Mouse (Mus musculus): ENCODE results near the gene Sult6b1. TPM values are rescaled to one million over a fixed set of nuclear protein-coding genes. Genes with fewer than 3 reads are reported as not detected.

Gene Sult6b1
- total RNA-seq, 2 experiments from 2014 or later: not detected

DNA sequence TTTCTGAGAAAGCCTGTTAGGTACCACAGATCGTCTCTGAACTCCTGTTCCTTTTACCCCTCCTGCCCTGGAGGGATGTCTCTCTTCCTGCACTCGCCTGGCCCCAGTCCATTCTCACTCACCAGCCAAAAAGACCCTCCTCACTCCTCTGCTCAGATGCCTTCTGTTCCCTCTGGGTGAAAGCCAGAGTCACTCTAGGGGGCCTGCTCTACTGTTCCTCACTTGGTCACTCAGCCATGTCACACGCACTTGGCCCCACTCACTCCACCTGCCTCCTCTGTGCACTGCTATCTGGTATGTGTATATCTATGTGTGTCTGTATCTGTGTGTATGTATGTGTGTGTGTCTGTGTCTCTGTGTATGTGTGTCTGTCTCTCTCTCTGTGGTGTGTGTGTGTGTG, 17.6 kb downstream of the Sult6b1 start:
- intact Hi-C loops (cut with DNase I): no loop called here
- DNase-seq (ENCODE audit: extremely low spot score in 1 of 2, low spot score in 2 of 2): no peak

GRCm38 (mm10) chr17:78888554-78888953, 18.2 kb downstream of the Sult6b1 start:
- DNase-seq (ENCODE audit: extremely low spot score in 1 of 2, low spot score in 2 of 2): no peak
- intact Hi-C loops (cut with DNase I): no loop called here

- intact Hi-C loops (cut with DNase I): no loop called here
- DNase-seq (ENCODE audit: extremely low spot score in 1 of 2, low spot score in 2 of 2): no peak
Observed at GRCm38 (mm10) chr17:78885286-78886065, 21.3 kb downstream of the Sult6b1 start.

GRCm38 (mm10) chr17:78883291-78883690, 23.5 kb downstream of the Sult6b1 start:
- intact Hi-C loops (cut with DNase I): no loop called here
- no peak for DNase-seq (ENCODE audit: extremely low spot score in 1 of 2, low spot score in 2 of 2)

- peak; percentile 26 to 91 for DNase-seq (ENCODE audit: extremely low spot score in 1 of 2, low spot score in 2 of 2)
- intact Hi-C loops (cut with DNase I): no loop called here
Observed at GRCm38 (mm10) chr17:78882401-78883112, 24.2 kb downstream of the Sult6b1 start, which contains the start of gene Eif2ak2. Gene Eif2ak2 (minus strand): TSS chr17:78882573.

DNA sequence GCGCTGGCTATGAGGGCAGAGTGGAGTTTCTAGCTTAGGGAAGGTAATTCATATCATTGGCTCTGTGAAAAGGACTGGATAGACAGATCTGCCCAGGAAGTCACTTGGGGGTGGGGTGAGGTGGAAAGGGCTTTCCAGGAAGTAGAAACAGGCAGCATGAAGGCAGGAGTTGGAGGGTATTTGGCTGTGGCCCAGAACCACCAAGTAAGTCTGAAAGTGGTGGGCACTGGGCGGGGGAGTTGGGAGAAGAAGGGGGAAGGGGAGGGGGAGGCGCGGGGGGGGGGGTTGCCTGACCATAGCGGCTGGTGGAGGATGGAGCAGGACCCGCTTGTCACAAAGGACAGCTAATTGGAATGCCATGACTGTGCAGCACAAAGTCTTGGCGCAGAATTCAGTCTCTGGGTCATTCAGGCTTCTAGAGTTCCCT, 24.9 kb downstream of the Sult6b1 start:
- no peak for DNase-seq (ENCODE audit: extremely low spot score in 1 of 2, low spot score in 2 of 2)
- intact Hi-C loops (cut with DNase I): no loop called here

DNA sequence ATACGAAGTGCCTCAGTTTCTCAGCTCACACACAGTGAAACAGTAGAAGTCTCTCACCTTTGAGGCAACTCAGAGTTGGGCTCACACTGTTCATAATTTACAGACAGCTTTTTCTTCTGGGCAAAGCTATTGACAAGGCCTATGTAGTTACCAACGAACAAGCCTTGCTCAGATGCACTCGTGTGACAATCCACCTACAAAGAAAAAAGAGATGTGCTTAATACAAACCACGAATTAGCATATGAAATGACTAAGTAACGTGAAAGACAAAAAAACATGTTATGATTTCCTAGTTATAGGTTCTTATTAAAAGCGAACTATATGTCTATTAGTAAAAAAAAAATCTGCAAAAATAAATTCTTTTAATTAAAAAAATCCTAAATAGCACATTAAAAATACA, 32.9 kb downstream of the Sult6b1 start:
- intact Hi-C loops (cut with DNase I): no loop called here
- no peak for DNase-seq (ENCODE audit: extremely low spot score in 1 of 2, low spot score in 2 of 2)

DNA sequence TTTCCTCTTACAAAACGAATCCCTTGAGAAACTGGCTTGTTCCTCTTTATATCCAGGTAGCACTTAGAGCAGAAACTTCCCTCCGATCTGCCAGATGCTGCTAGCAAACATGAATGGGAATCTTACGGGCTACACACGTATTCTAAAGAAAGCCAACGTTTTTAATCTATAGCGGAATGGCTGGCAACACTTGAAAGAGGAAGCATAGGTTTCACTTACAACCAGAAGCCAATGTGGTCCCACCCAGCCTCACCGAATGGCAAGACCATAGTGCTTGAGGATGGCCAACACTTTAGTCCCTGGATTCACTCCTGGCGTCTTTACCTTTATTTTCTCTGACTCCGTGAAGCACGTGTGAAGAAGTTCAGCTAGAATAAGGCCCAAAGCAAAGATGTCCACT, 50.5 kb downstream of the Sult6b1 start:
- DNase-seq (ENCODE audit: extremely low spot score in 1 of 2, low spot score in 2 of 2): no peak
- intact Hi-C loops (cut with DNase I): no loop called here

GRCm38 (mm10) chr17:78842271-78842928, 64.4 kb downstream of the Sult6b1 start:
- intact Hi-C loops (cut with DNase I): loop anchor here (5.0 kb wide), 1 partner anchor 40 kb away; no protein-coding TSS in a partner anchor
- no peak for DNase-seq (ENCODE audit: extremely low spot score in 1 of 2, low spot score in 2 of 2)

DNA sequence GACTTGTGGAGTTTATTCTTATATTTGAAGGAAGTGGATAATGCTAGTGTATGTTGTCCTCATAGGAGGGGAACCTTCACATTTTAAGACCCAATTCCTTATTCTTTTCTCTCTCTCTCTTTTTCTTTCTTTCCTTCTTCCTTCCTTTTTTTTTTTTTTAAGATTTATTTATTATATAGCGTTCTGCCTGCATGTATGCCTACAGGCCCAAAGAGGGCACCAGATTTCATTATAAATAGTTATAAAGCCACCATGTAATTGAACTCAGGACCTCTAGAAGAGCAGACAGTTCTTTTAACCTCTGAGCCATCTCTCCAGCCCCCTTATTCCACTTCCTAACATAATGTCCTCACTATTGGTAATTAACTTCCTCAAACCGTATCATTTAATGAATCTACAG, 70.7 kb downstream of the Sult6b1 start:
- intact Hi-C loops (cut with DNase I): loop anchor here (5.0 kb wide), 1 partner anchor 81 kb away; the partner anchor contains the start of gene Cebpzos
- DNase-seq (ENCODE audit: extremely low spot score in 1 of 2, low spot score in 2 of 2): no peak

DNA sequence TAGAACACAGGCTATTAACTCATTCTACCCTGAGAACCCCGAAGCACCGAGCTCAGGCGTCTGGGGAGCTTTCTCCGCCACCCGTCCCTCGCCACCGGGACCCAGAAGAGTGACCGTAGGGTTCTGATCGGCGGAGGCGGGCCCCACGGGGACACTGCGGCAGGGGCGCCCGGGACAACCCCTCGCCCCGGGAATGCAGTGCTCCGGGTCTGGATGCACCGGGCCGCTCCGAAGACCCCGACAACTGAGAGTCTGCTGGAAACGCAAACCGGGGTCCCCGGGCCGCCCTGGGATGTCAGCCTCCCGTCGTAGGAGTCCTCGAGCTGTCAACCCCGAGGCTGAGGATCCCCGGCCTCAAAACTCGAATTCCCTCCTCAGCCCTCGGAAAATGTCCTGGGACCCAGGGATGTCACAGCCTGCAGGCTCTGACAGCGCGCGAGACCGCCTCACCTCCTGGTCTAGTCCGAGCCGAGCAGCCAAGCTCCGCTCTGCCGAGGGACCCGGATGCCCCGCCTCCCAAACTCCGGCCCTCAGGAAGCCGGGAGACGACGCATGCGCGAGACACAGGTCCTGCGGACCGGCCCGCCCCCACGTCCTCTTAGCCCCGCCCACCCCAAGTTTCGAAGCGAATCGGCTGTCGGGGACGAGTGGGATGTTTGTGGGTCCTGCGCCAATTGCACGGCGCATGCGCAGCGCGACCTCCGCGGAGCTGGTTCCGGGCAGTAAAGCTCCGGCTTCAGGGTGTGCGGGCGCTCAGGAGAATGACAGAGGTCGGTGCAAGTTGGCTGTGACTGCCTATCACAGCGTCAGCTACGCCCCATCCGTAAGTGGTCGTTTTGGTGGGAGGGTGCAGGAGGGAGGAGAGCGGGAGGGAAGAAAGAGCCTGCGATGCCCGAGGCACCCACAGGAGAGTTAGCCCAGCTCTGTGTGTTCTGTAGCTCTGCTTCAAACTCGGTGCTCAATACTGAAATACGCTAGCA, 71.6 kb downstream of the Sult6b1 start, which contains the start of the genes Heatr5b and Gpatch11:
Heatr5b (minus strand) TSS at position 509 of the 980 bp plus-strand sequence.
Gpatch11 (plus strand) TSS at position 712 of the 980 bp plus-strand sequence.
- peak; percentile 97 to 99 for DNase-seq (ENCODE audit: extremely low spot score in 1 of 2, low spot score in 2 of 2)
- intact Hi-C loops (cut with DNase I): loop anchor here (5.0 kb wide), 2 partner anchors 82 to 102 kb away; partner anchors contain the start of genes Cebpz, Cebpzos and Ndufaf7

Other genes with a start within 250 kb of the Sult6b1 start
- gene Strn, start 169.8 kb downstream of the Sult6b1 start, total RNA-seq (2021): 10 to 100 TPM; 69.0 to 76.0 TPM
- gene Heatr5b, start 71.6 kb downstream of the Sult6b1 start, total RNA-seq (2021): 10 to 100 TPM; 50.0 to 51.1 TPM
- gene Gpatch11, start 71.4 kb downstream of the Sult6b1 start, total RNA-seq (2021): 10 to 100 TPM; 33.3 to 33.7 TPM
- 1 to 10 TPM; 5.0 to 7.2 TPM for gene Eif2ak2, start 24.4 kb downstream of the Sult6b1 start, total RNA-seq (2021)
- gene Cebpzos, start 9.5 kb upstream of the Sult6b1 start, total RNA-seq (2021): 10 to 100 TPM; 30.8 to 36.1 TPM
- 10 to 100 TPM; 33.1 to 34.3 TPM for gene Cebpz, start 30.1 kb upstream of the Sult6b1 start, total RNA-seq (2021)
- gene Ndufaf7, start 30.1 kb upstream of the Sult6b1 start, total RNA-seq (2021): 10 to 100 TPM; 64.3 to 71.6 TPM
- gene Prkd3, start 113.8 kb upstream of the Sult6b1 start, total RNA-seq (2021): 10 to 100 TPM; 11.0 to 11.4 TPM
- 10 to 100 TPM; 13.6 to 16.0 TPM for gene Qpct, start 144.9 kb upstream of the Sult6b1 start, total RNA-seq (2021)